Mouse (Mus musculus) stomach, embryonic 14.5 days (tissue): ENCODE data around the gene D330020A13Rik. TPM values are rescaled to one million over a fixed set of nuclear protein-coding genes. Genes with fewer than 3 reads are reported as not detected.

Experiments used
- ATAC-seq: fragments of 200-750 bp; cut with Nextera tagmentation; 2 replicates; pipeline ENCODE4 v1.8.0; 2017; ENCODE audit warnings: low read depth, moderate TSS enrichment; ENCODE audit not compliant: insufficient number of reproducible peaks, insufficient read depth, low FRiP score
- H3K27ac ChIP-seq: fragments of 300-500 bp; sonication (generic); 2 replicates; pipeline ENCODE4 v1.5.1; 2014; ENCODE audit warnings: mild to moderate bottlenecking, low read length, moderate library complexity, mixed read lengths
- H3K27me3 ChIP-seq: fragments of 300-500 bp; sonication (generic); 2 replicates; pipeline ENCODE4 v1.6.1; 2014; ENCODE audit warnings: low read length, control low read depth, mixed read lengths; ENCODE audit not compliant: control insufficient read depth, insufficient read depth
- H3K36me3 ChIP-seq: fragments of 300-500 bp; sonication (generic); 2 replicates; pipeline ENCODE4 v1.6.1; 2014; ENCODE audit warnings: mild to moderate bottlenecking, control low read depth, low read length, moderate library complexity, mixed read lengths; ENCODE audit not compliant: control insufficient read depth, insufficient read depth
- H3K4me1 ChIP-seq: fragments of 300-500 bp; sonication (generic); 2 replicates; pipeline ENCODE4 v1.6.1; 2014; ENCODE audit warnings: low read length, control low read depth, mixed read lengths; ENCODE audit not compliant: control insufficient read depth, insufficient read depth
- H3K4me2 ChIP-seq: fragments of 300-500 bp; sonication (generic); replicated peaks from 2 replicates; pipeline ENCODE4 v1.6.1; 2014; ENCODE audit warnings: low read depth, low read length, control low read depth
- H3K4me3 ChIP-seq: fragments of 300-500 bp; sonication (generic); 2 replicates; pipeline ENCODE4 v1.5.1; 2014; ENCODE audit warnings: low read depth, low read length, control low read depth
- H3K9ac ChIP-seq: fragments of 300-500 bp; sonication (generic); replicated peaks from 2 replicates; pipeline ENCODE4 v1.6.1; 2014; ENCODE audit warnings: low read depth, mild to moderate bottlenecking, control low read depth, low read length, moderate library complexity, mixed read lengths
- H3K9me3 ChIP-seq: fragments of 300-500 bp; sonication (generic); 2 replicates; pipeline ENCODE4 v1.6.1; 2016; ENCODE audit warnings: low read depth, low read length, control low read depth; ENCODE audit not compliant: control insufficient read depth
- WGBS: fragments of 180-500 bp; shearing (Covaris S2); extraction: QIAGEN DNeasy Blood & Tissue Kit; methylation state at CpG from one replicate; pipeline ENCODE4 v1.1.7; 2014; 5-methylcytosine and 5-hydroxymethylcytosine counted together
- polyA plus RNA-seq: library from polyadenylated mRNA; unstranded; fragments of >200 nt; fragmentation: Nextera tagmentation; extraction: Ambion mirVana; gene quantifications from 2 replicates; pipeline ENCODE4 v1.2.1, GENCODE M21; 2014

Gene D330020A13Rik
- polyA plus RNA-seq, 1 experiment from 2014 or later: not detected

GRCm38 (mm10) chr6:120256431-120256935 lies 37.7 kb upstream of the D330020A13Rik start:
- Histone ChIP-seq H3K27me3 (no peaks in the 10 kb centered on the region), H3K4me2 (no peak overlapping the region), H3K4me3 (no peak overlapping the region), H3K9ac (no peak overlapping the region), H3K36me3 (no peaks in the 10 kb centered on the region), H3K4me1 (no peaks in the 10 kb centered on the region), H3K9me3 (no peaks in the 10 kb centered on the region), H3K27ac (no peak overlapping the region)
- WGBS: 53% methylated on average over 5 of the region's 5 CpGs
- ATAC-seq: no peak

DNA sequence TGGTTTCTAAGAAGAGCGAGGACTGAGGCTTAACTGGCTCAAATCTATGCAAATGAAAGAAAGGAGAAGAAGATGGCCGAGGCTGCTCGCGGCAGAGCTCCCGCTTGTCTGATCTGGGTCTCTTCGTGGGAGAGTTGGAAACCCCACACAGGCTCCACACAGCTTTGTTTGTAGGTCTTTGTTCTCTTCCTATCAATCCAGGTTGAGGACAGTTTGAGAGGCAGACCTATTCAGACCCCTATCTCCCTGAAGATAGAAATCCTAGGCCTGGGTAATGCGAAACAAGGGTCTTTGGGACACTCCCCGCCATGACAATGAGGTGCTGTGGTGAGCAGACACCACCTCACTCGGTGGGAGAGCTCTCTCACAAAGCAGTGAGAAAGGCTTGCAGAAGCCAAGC lies 34.7 kb upstream of the D330020A13Rik start:
- no peaks in the 10 kb centered on the region for H3K27me3 ChIP-seq
- no peaks in the 10 kb centered on the region for H3K36me3 ChIP-seq
- H3K9ac ChIP-seq: no peak overlapping the region
- ATAC-seq: no peak
- no peak overlapping the region for H3K4me2 ChIP-seq
- H3K4me3 ChIP-seq: no peak overlapping the region
- H3K27ac ChIP-seq: no peak overlapping the region
- WGBS: 43% methylated on average over 9 of the region's 9 CpGs
- H3K4me1 ChIP-seq: no peaks in the 10 kb centered on the region
- H3K9me3 ChIP-seq: no peaks in the 10 kb centered on the region

DNA sequence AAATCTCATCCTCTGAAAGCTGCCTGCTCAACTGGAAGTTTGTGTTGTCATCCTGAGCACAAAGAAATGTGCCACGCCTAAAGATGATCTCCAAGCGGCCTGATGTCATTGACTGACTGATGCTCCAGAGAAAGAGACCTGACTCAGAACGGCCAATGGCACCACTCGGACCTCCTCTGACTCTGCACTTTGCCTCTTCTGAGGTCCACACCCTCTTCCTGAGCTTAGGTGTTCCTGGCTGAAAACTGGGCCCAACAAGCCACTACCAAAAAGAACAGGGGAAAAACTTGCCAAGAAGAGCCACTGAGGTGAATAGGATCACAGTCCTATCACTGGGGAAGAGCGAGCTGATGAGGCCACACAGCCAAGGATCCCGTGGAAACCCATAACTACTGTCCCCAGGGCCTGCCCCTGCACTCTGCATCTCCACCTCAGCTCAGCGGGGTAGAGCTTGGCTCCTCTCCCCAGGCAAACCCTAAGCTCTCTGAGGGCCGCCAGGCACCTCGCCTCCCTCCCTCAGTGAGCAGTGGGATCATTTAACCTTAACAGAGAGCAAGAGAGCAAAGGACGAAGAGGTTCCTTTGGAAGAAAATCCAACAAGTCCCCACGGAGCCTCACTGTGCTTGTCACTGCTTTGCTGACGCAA lies 31.2 kb upstream of the D330020A13Rik start:
- Histone ChIP-seq H3K27me3 (no peaks in the 10 kb centered on the region), H3K4me2 (no peak overlapping the region), H3K4me3 (no peak overlapping the region), H3K4me1 (no peaks in the 10 kb centered on the region), H3K9ac (no peak overlapping the region), H3K36me3 (no peaks in the 10 kb centered on the region), H3K27ac (no peak overlapping the region), H3K9me3 (no peaks in the 10 kb centered on the region)
- ATAC-seq: no peak
- 63% methylated on average over 12 of the region's 12 CpGs for WGBS

- H3K4me3 ChIP-seq: no peak overlapping the region
- H3K27ac ChIP-seq: no peak overlapping the region
These were observed 30.6 kb upstream of the D330020A13Rik start for GRCm38 (mm10) chr6:120263608-120264007.

DNA sequence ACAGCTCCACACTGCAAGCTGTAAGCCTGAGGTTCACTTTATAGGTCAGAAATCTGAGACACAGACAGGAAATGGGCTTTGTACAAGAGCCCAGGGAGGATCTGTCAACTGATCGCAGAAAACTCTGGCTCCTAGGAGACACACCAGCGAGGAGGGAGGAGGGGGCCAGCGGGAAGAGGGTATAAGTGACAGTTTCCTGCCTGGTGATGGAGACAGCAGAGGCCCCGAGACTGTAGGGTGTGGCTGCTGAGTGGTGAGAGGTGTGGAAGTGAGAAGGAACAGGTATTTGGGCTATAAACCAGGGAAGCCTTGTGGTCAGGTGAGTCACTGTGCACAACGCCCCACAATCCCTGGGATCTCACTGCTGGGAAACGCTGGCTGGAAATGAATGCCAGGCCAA lies 30.0 kb upstream of the D330020A13Rik start:
- Histone ChIP-seq H3K27ac (no peak overlapping the region), H3K4me1 (no peaks in the 10 kb centered on the region), H3K9ac (no peak overlapping the region), H3K4me3 (no peak overlapping the region), H3K27me3 (no peaks in the 10 kb centered on the region), H3K36me3 (no peaks in the 10 kb centered on the region), H3K4me2 (no peak overlapping the region), H3K9me3 (no peaks in the 10 kb centered on the region)
- WGBS: 34% methylated on average over 6 of the region's 6 CpGs
- ATAC-seq: no peak

More at GRCm38 (mm10) chr6:120263608-120264007, 30.6 kb upstream of the D330020A13Rik start:
- no peaks in the 10 kb centered on the region for H3K9me3 ChIP-seq
- no peaks in the 10 kb centered on the region for H3K27me3 ChIP-seq
- 63% methylated on average over 7 of the region's 7 CpGs for WGBS
- no peaks in the 10 kb centered on the region for H3K4me1 ChIP-seq
- ATAC-seq: no peak
- H3K4me2 ChIP-seq: no peak overlapping the region
- H3K9ac ChIP-seq: no peak overlapping the region
- no peaks in the 10 kb centered on the region for H3K36me3 ChIP-seq

DNA sequence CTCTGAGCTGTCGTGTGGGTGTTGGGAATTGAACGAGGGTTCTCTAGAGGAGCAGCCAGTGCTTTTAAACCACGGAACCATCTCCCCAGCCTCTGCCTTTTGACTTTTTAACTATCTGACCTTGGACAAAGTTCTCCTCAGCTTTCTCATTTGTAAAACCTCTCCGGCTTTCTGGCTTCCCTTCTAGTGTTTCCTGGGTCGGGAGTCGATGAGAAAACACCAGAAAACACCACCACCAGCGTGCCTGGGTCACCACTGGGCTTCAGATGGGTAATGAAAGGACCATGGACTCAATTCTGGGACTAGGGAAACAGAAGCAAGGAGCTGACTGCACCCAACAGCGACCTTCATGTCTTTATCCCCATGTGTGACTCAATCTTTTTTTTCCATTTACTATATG lies 20.0 kb upstream of the D330020A13Rik start:
- no peak for ATAC-seq
- 79% methylated on average over 8 of the region's 8 CpGs for WGBS
- Histone ChIP-seq H3K9ac (no peak overlapping the region), H3K27ac (no peak overlapping the region), H3K36me3 (no peaks in the 10 kb centered on the region), H3K4me1 (no peaks in the 10 kb centered on the region), H3K9me3 (no peaks in the 10 kb centered on the region), H3K4me3 (no peak overlapping the region), H3K4me2 (no peak overlapping the region), H3K27me3 (no peaks in the 10 kb centered on the region)

DNA sequence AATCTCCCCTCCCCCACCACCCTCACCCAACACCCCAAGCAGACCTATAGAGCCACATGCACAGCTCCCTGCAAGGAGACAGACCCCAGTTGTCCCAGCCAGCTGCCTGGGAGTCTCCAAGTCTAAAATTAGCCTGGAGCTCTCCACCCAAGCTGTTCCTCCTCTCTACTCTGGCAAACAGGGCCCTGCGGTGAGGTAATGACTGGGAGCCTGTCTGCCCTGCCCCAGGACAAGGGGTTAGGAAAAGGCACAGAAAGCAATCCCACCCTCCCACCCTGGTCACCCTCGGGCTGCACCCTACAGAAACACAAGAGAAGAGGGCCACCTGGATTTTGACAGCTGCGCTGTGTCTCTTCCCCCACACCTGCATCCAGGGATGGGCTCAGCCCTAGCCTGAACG lies 19.3 kb upstream of the D330020A13Rik start:
- Histone ChIP-seq H3K4me3 (no peak overlapping the region), H3K4me1 (no peaks in the 10 kb centered on the region), H3K9ac (no peak overlapping the region), H3K27me3 (no peaks in the 10 kb centered on the region), H3K9me3 (no peaks in the 10 kb centered on the region), H3K36me3 (no peaks in the 10 kb centered on the region), H3K4me2 (no peak overlapping the region), H3K27ac (no peak overlapping the region)
- no peak for ATAC-seq
- WGBS: 29% methylated on average over 4 of the region's 4 CpGs

GRCm38 (mm10) chr6:120275301-120275700 lies 18.9 kb upstream of the D330020A13Rik start:
- H3K4me2 ChIP-seq: no peak overlapping the region
- ATAC-seq: no peak
- no peaks in the 10 kb centered on the region for H3K9me3 ChIP-seq
- WGBS: 46% methylated on average over 6 of the region's 6 CpGs
- no peaks in the 10 kb centered on the region for H3K27me3 ChIP-seq
- no peaks in the 10 kb centered on the region for H3K4me1 ChIP-seq
- H3K36me3 ChIP-seq: no peaks in the 10 kb centered on the region
- no peak overlapping the region for H3K9ac ChIP-seq
- no peak overlapping the region for H3K4me3 ChIP-seq
- no peak overlapping the region for H3K27ac ChIP-seq
